Mouse (Mus musculus): ENCODE data around the gene Tceal9.
"Not testable (repeated sequence)": the region's sequence is repeated elsewhere in the genome, so short reads cannot be mapped to it uniquely, and the experiment has no call there.

The Tceal9 gene

GRCm38 (mm10) chrX:136270393-136271111 is 25.7 kb downstream of the Tceal9 start:
- not testable (repeated sequence) for DNase-seq (ENCODE audit: low spot score in 2 of 2)

GRCm38 (mm10) chrX:136274542-136274941 is 29.7 kb downstream of the Tceal9 start:
- no peak for DNase-seq (ENCODE audit: low spot score in 2 of 2)

- no peak for DNase-seq (ENCODE audit: low spot score in 2 of 2)
Measured at GRCm38 (mm10) chrX:136275386-136275785, 30.5 kb downstream of the Tceal9 start.

GRCm38 (mm10) chrX:136277577-136277976 is 32.7 kb downstream of the Tceal9 start:
- no peak for DNase-seq (ENCODE audit: low spot score in 2 of 2)

GRCm38 (mm10) chrX:136278401-136278800 is 33.5 kb downstream of the Tceal9 start:
- DNase-seq (ENCODE audit: low spot score in 2 of 2), result no peak

GRCm38 (mm10) chrX:136279410-136279809 is 34.5 kb downstream of the Tceal9 start:
- DNase-seq (ENCODE audit: low spot score in 2 of 2), result no peak

- DNase-seq (ENCODE audit: low spot score in 2 of 2), result no peak
Measured at GRCm38 (mm10) chrX:136290817-136291281, 46.0 kb downstream of the Tceal9 start.
